Mouse (Mus musculus) CD4-positive helper T cell, adult 2 months (primary cell): ENCODE data around the gene Rbck1.
A peak's percentile ranks its signal among the peaks of the same experiment; 100 is the strongest.
"Not testable (repeated sequence)": the region's sequence is repeated elsewhere in the genome, so short reads cannot be mapped to it uniquely, and the experiment has no call there.

Experiments
- DNase-seq: peaks from one replicate; pipeline ENCODE4 v3.0.0-alpha.2; 2012; ENCODE audit warnings: low read depth, missing footprints, low spot score

The Rbck1 gene

DNA sequence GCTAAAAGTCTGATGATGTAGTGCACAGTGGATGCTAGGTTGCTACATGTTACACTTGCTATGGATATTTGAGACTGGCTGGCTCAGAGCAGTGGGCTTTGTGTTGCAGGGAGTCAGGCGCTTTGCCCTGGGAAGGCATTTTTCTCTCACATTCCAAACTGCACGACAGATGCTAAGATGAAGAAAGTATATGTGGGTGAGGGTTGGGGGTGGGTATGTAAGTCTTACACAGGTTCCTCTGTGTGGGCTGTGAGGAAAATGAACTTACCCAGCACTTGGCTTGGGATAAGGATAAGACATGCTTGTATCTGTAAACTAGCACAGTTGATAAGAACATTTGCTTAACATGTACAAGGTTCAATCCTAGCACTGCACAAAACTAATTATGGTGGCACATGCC, 29.6 kb downstream of the Rbck1 start:
- no peak for DNase-seq

DNA sequence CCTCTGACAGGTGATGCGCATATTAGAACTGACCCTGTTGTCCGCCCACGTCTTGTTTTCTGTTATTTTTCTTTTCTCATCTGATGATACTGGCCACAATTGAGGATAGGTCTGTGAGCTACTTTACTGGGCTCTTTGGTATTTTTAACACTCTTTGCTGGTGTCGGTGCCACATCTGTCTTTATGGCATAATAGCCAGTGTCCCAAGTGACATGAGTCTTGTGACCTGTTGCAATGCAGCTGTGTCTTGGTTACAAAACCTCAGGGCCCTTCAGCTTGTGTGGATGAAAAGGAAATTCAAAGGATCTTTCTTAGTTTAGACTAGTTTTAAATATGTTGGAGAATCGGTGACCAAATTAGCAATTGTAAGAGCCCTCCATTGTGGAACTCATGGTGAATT, 37.9 kb downstream of the Rbck1 start:
- DNase-seq: no peak

DNA sequence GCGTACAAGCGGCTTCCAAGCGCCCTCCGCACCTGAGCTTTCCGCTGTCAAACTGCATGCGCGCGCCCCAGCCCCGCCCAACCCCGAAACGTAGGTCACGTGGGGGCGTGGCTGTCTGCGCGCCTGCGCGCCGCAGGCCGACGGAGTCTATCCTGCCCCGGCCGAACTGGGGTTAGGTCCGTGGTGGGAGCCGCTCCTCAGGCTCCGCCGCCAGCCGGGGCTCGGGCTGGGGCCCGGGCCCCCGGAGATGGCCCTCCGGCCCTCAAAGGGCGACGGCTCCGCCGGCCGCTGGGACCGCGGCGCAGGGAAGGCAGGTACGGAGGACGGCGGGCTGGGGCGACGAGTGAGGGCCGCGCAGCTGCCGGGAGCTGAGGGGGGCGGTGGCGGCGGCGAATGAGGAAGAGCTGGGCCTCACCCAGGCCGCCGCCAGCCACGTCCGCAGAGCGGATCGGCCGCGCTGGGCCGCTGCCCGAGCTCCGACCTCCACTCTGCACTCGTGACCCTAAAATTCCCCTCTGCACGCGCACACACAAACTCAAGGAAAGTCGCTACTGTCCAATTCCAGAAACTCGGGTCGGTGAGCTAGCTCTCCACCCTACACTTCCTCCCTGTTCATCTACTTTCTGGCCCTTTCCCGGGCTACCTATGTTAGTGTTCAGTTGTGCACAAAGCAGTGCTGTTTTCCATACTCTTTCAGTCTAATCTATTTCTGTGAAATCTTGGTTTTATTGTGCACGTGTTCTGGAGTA, 38.6 kb downstream of the Rbck1 start, which contains the start of gene Tbc1d20:
Tbc1d20 (plus strand) TSS at position 102 of the 749 bp plus-strand sequence.
- DNase-seq: peak; percentile 96

DNA sequence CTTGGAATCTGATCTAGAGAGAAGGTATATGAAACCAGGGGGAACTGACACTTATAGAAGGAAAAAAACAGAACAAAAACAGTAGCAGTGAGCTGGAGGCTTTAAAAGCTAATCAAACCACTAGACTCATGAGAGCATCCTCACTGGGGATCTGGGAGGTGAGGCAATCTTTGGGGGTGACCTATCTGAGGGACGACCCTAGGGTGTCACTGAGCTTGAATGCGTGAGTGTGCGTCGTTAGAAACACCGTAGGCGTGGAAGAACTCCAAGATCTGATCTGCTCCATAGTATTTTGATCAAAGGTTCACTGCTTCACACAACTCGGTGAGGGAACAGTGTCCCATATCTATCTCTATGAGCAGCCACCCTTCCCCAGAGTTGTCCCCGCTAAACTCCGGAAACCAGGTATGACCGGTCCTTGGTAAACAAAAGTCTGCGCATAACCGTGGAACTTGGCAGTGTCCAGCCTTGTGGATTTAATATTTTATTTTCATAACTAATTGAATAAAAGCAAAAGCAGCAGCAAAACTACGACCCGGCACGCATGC, 39.2 kb downstream of the Rbck1 start:
- no peak for DNase-seq

DNA sequence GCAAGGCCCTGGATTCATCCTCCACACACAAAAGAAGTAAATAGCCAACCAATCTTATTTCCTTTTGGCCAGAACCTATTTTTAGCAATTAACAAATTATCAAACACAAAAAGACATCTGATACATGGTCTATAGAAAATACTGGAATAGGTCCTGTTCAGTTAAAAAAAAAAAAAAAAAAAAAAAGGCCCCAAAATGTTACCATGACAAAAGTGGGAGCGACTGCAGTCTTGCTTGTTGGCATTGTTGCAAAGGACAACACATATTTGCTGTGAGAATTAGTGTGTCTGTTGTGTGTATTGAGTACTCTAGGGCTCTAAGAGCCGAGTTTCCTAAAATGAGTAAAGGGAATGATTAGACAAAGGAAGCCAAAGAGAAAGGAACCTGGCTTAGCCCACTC, 40.0 kb downstream of the Rbck1 start:
- DNase-seq: no peak

DNA sequence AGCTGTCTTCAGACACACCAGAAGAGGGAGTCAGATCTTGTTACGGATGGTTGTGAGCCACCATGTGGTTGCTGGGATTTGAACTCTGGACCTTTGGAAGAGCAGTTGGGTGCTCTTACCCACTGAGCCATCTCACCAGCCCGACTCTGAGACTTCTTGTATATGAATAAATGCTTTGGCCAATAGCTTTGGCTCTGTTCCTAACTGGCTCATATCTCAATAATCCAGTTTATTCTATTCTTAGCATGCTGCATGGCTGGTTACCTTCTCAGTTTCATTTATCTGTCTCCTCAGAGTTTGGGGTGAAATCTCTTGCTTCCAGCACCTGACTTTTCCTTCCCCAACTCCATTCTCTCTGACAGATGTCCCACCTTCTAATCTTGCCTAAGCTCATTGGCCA, 42.8 kb downstream of the Rbck1 start:
- DNase-seq: not testable (repeated sequence)

DNA sequence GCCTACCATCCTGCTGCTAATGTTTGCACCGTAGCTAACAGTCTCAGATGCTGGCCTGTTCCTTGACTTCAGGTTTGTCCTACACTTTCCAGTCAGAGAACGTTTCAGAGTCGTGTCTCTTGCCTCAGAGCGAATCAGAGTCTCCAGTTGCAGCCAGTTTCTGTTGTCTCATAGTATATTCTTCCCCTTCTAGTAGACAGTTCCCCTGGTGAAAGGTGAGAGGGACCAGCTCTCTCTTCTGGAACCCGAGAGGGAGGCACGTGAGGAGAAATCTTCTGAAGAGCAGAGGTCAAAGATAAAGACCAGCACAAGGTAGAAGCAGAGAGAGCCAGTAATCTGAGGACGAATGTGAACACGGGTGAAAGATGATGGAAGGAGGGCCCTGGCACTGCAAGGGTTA, 44.4 kb downstream of the Rbck1 start:
- DNase-seq: no peak

DNA sequence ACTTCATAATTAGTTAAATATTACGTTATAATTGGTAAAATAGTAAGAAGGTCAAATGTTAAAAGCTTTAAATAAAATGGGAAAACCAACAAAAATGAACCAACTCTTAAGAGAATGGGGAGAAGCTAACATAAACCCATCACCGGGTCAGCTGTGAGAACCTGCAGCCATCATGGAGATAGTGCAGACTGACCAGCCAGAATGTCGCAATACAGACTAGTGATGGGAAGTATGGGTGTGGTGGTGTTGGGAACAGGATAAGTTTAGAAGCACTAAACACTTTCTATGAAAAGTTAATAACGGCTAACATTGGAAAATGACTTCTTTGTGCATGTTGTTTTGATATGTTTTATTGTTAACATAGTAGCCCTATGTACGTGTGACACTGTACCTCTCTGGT, 44.9 kb downstream of the Rbck1 start:
- DNase-seq: no peak

DNA sequence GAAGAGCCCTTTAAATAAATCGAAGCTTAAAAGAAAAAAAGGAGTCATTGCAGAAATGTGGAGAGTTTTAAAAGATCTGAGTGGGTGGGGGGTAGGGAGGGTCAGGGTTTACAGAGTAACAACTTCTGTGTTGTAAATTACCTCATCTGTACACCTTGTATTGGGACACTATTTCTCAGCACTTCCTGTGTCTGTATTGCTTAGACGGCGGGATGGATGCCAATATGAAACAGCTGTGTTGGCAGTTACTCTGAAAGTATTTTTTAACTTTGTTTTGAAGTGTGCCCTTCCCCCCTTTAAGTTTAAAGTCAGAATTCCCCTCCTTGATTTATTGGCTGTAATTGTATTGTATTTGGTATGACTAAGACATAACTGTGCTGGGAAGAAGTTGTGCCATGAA, 51.0 kb downstream of the Rbck1 start:
- DNase-seq: peak; percentile 8

DNA sequence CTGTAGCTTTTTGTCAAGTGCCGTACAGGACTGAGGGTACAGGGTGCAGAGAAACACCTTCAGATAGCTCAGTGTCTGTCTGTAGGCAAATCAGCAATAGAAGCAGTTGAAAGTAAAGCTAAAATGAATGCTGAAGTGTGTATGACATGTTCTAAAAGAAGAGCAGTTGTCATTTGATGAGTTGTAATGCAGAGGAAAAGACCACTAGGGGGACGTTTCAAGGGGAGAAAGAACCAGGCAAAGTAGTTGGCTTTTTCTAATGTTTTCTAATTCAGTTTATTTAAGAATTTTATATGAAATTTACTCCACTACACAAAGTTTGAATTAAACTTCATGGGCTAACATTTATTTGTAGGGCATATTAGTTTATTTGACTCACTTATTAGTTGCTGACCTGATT, 58.8 kb downstream of the Rbck1 start:
- DNase-seq: no peak
